Mouse (Mus musculus) CH12.LX (cell line): ENCODE measurements around the gene Map4k4. TPM values are rescaled to one million over a fixed set of nuclear protein-coding genes. Genes with fewer than 3 reads are reported as not detected.
A peak's percentile ranks its signal among the peaks of the same experiment; 100 is the strongest.

ENCODE experiments used
- DNase-seq: peaks from one replicate; pipeline ENCODE4 v3.0.0-alpha.2; 2013; ENCODE audit errors: extremely low read depth
- H3K27ac ChIP-seq: 2 replicates; pipeline ENCODE4 v1.5.1; 2012; ENCODE audit warnings: low read depth, mild to moderate bottlenecking, control low read depth, moderate library complexity; ENCODE audit not compliant: insufficient read depth
- H3K27me3 ChIP-seq: replicated peaks from 2 replicates; pipeline ENCODE3; 2012; ENCODE audit warnings: inconsistent platforms
- H3K36me3 ChIP-seq, 2 experiments: replicated peaks in 1 of 2; 2 replicates each; pipeline versions ENCODE3 to v1.6.1; 2012; ENCODE audit warnings: inconsistent platforms in 1 of 2, low read length in 1 of 2, mild to moderate bottlenecking in 1 of 2, mixed read lengths in 1 of 2, moderate library complexity in 1 of 2; ENCODE audit not compliant: control insufficient read depth in 1 of 2, insufficient read depth in 1 of 2
- H3K4me1 ChIP-seq, 2 experiments: 2 replicates each; pipeline ENCODE4 v1.6.1; 2012; ENCODE audit warnings: inconsistent platforms in 1 of 2, moderate library complexity in 1 of 2; ENCODE audit not compliant: insufficient read depth in 2 of 2, control insufficient read depth in 1 of 2
- H3K4me2 ChIP-seq: 2 replicates; pipeline ENCODE4 v1.6.1; 2012; ENCODE audit warnings: low read depth, mild to moderate bottlenecking, control low read depth; ENCODE audit not compliant: poor library complexity, insufficient read depth, severe bottlenecking
- H3K4me3 ChIP-seq, 3 experiments: fragments of 150-350 bp in 1 of 3; sonication (generic) in 1 of 3; replicated peaks in 1 of 3; 2 replicates each; pipeline versions ENCODE3 to v1.5.1; 2011 to 2012; ENCODE audit warnings: low read depth in 2 of 3, low read length in 2 of 3, mild to moderate bottlenecking in 2 of 3, moderate library complexity in 2 of 3, control low read depth in 1 of 3, improper control_type of control experiment in 1 of 3, inconsistent platforms in 1 of 3, mixed read lengths in 1 of 3; ENCODE audit not compliant: poor library complexity in 1 of 3
- H3K79me2 ChIP-seq: replicated peaks from 2 replicates; pipeline ENCODE4 v1.6.1; 2012; ENCODE audit warnings: mild to moderate bottlenecking, moderate library complexity; ENCODE audit not compliant: control insufficient read depth, poor library complexity, insufficient read depth, severe bottlenecking; ENCODE audit errors: extremely low read depth
- H3K9ac ChIP-seq: 2 replicates; pipeline ENCODE4 v1.6.1; 2012; ENCODE audit warnings: low read depth, mild to moderate bottlenecking, control low read depth, moderate library complexity; ENCODE audit not compliant: insufficient read depth
- H3K9me3 ChIP-seq: replicated peaks from 2 replicates; pipeline ENCODE3; 2012; ENCODE audit warnings: low read length, inconsistent platforms, mixed read lengths
- BHLHE40 ChIP-seq: IDR thresholded peaks from 2 replicates; pipeline ENCODE4 v1.6.1; 2011; ENCODE audit warnings: mild to moderate bottlenecking, low read depth, low read length, improper control_type of control experiment
- CHD1 ChIP-seq: IDR thresholded peaks from 2 replicates; pipeline ENCODE4 v1.6.1; 2012; ENCODE audit warnings: low read depth, low read length, improper control_type of control experiment, inconsistent platforms
- CHD2 ChIP-seq: IDR thresholded peaks from 2 replicates; pipeline ENCODE4 v1.6.1; 2011; ENCODE audit warnings: low read length, improper control_type of control experiment
- CTCF ChIP-seq, 2 experiments: IDR thresholded peaks in 1 of 2; conservative IDR thresholded peaks in 1 of 2; 2 replicates each; pipeline ENCODE4 v1.5.1; 2011 to 2012; ENCODE audit warnings: low read depth in 2 of 2, low read length in 2 of 2, improper control_type of control experiment in 1 of 2, inconsistent platforms in 1 of 2, mild to moderate bottlenecking in 1 of 2, moderate library complexity in 1 of 2
- E2F4 ChIP-seq: IDR thresholded peaks from 2 replicates; pipeline ENCODE4 v1.6.1; 2011; ENCODE audit warnings: low read depth, low read length, improper control_type of control experiment; ENCODE audit not compliant: insufficient replicate concordance
- ELF1 ChIP-seq: IDR thresholded peaks from 2 replicates; pipeline ENCODE4 v1.6.1; 2014; ENCODE audit warnings: low read depth, mild to moderate bottlenecking, inconsistent platforms, low read length, improper control_type of control experiment
- EP300 ChIP-seq: IDR thresholded peaks from 2 replicates; pipeline ENCODE4 v1.6.1; 2011; ENCODE audit warnings: low read length, improper control_type of control experiment
- ETS1 ChIP-seq: conservative IDR thresholded peaks from 2 replicates; pipeline ENCODE4 v1.6.1; 2012; ENCODE audit warnings: low read depth, mild to moderate bottlenecking, inconsistent platforms, low read length, improper control_type of control experiment, moderate library complexity
- GABPA ChIP-seq: IDR thresholded peaks from 2 replicates; pipeline ENCODE4 v1.6.1; 2012; ENCODE audit warnings: low read depth, low read length, improper control_type of control experiment, inconsistent platforms; ENCODE audit not compliant: insufficient replicate concordance
- HCFC1 ChIP-seq: IDR thresholded peaks from 2 replicates; pipeline ENCODE4 v1.6.1; 2012; ENCODE audit warnings: low read depth, mild to moderate bottlenecking, inconsistent platforms, low read length, improper control_type of control experiment
- IRF4 ChIP-seq: IDR thresholded peaks from 2 replicates; pipeline ENCODE4 v1.6.1; 2014; ENCODE audit warnings: low read depth, mild to moderate bottlenecking, inconsistent platforms, low read length, improper control_type of control experiment
- JUN ChIP-seq: IDR thresholded peaks from 2 replicates; pipeline ENCODE4 v1.6.1; 2011; ENCODE audit warnings: low read depth, mild to moderate bottlenecking, low read length, improper control_type of control experiment, moderate library complexity; ENCODE audit not compliant: insufficient read depth
- JUND ChIP-seq: conservative IDR thresholded peaks from 2 replicates; pipeline ENCODE4 v1.6.1; 2011; ENCODE audit warnings: low read depth, low read length, improper control_type of control experiment
- KAT2A ChIP-seq: IDR thresholded peaks from 2 replicates; pipeline ENCODE4 v1.6.1; 2012; ENCODE audit warnings: low read length, improper control_type of control experiment, inconsistent platforms; ENCODE audit not compliant: insufficient replicate concordance
- MAFK ChIP-seq: IDR thresholded peaks from 2 replicates; pipeline ENCODE4 v1.6.1; 2011; ENCODE audit warnings: low read length, improper control_type of control experiment; ENCODE audit not compliant: insufficient replicate concordance
- MAX ChIP-seq: IDR thresholded peaks from 2 replicates; pipeline ENCODE4 v1.6.1; 2011; ENCODE audit warnings: low read length, improper control_type of control experiment
- MAZ ChIP-seq: IDR thresholded peaks from 2 replicates; pipeline ENCODE4 v1.6.1; 2012; ENCODE audit warnings: low read depth, mild to moderate bottlenecking, inconsistent platforms, low read length, improper control_type of control experiment, moderate library complexity
- MEF2A ChIP-seq: IDR thresholded peaks from 2 replicates; pipeline ENCODE4 v1.6.1; 2014; ENCODE audit warnings: low read depth, mild to moderate bottlenecking, inconsistent platforms, low read length, improper control_type of control experiment, borderline replicate concordance
- MXI1 ChIP-seq: IDR thresholded peaks from 2 replicates; pipeline ENCODE4 v1.6.1; 2011; ENCODE audit warnings: mild to moderate bottlenecking, low read depth, low read length, improper control_type of control experiment
- MYC ChIP-seq: IDR thresholded peaks from 2 replicates; pipeline ENCODE4 v1.6.1; 2011; ENCODE audit warnings: low read depth, mild to moderate bottlenecking, improper control_type of control experiment, low read length
- NELFE ChIP-seq: IDR thresholded peaks from 2 replicates; pipeline ENCODE4 v1.6.1; 2011; ENCODE audit warnings: low read depth, low read length, improper control_type of control experiment
- NRF1 ChIP-seq: IDR thresholded peaks from 2 replicates; pipeline ENCODE4 v1.6.1; 2014; ENCODE audit warnings: low read depth, mild to moderate bottlenecking, inconsistent platforms, low read length, improper control_type of control experiment, moderate library complexity
- PAX5 ChIP-seq: IDR thresholded peaks from 2 replicates; pipeline ENCODE4 v1.6.1; 2012; ENCODE audit warnings: low read length, inconsistent platforms, mixed read lengths
- POLR2A ChIP-seq: IDR thresholded peaks from 2 replicates; pipeline ENCODE4 v1.6.1; 2011; ENCODE audit warnings: low read depth, mild to moderate bottlenecking, improper control_type of control experiment, low read length
- POLR2AphosphoS2 ChIP-seq: IDR thresholded peaks from 2 replicates; pipeline ENCODE4 v1.6.1; 2011; ENCODE audit warnings: low read depth, low read length, improper control_type of control experiment
- RAD21 ChIP-seq: IDR thresholded peaks from 2 replicates; pipeline ENCODE4 v1.6.1; 2011; ENCODE audit warnings: low read depth, mild to moderate bottlenecking, low read length, improper control_type of control experiment, moderate library complexity
- RCOR1 ChIP-seq: conservative IDR thresholded peaks from 2 replicates; pipeline ENCODE4 v1.6.1; 2012; ENCODE audit warnings: low read depth, mild to moderate bottlenecking, inconsistent platforms, low read length, improper control_type of control experiment
- SIN3A ChIP-seq: IDR thresholded peaks from 2 replicates; pipeline ENCODE4 v1.6.1; 2012; ENCODE audit warnings: low read length, improper control_type of control experiment, inconsistent platforms
- SMC3 ChIP-seq: IDR thresholded peaks from 2 replicates; pipeline ENCODE4 v1.6.1; 2011; ENCODE audit warnings: low read depth, low read length, improper control_type of control experiment
- TBP ChIP-seq: conservative IDR thresholded peaks from 2 replicates; pipeline ENCODE4 v1.6.1; 2011; ENCODE audit warnings: low read depth, low read length, improper control_type of control experiment
- TCF12 ChIP-seq: IDR thresholded peaks from 2 replicates; pipeline ENCODE4 v1.6.1; 2014; ENCODE audit warnings: low read depth, mild to moderate bottlenecking, inconsistent platforms, low read length, improper control_type of control experiment
- UBTF ChIP-seq: IDR thresholded peaks from 2 replicates; pipeline ENCODE4 v1.6.1; 2012; ENCODE audit warnings: low read depth, mild to moderate bottlenecking, inconsistent platforms, low read length, improper control_type of control experiment, moderate library complexity
- USF1 ChIP-seq: IDR thresholded peaks from 2 replicates; pipeline ENCODE4 v1.6.1; 2014; ENCODE audit warnings: low read depth, mild to moderate bottlenecking, inconsistent platforms, low read length, improper control_type of control experiment
- USF2 ChIP-seq: conservative IDR thresholded peaks from 2 replicates; pipeline ENCODE4 v1.6.1; 2011; ENCODE audit warnings: low read depth, low read length, improper control_type of control experiment
- ZC3H11A ChIP-seq: IDR thresholded peaks from 2 replicates; pipeline ENCODE4 v1.6.1; 2012; ENCODE audit warnings: low read depth, mild to moderate bottlenecking, inconsistent platforms, low read length, improper control_type of control experiment
- ZKSCAN1 ChIP-seq: IDR thresholded peaks from 2 replicates; pipeline ENCODE4 v1.6.1; 2012; ENCODE audit warnings: low read depth, inconsistent platforms, low read length, improper control_type of control experiment, borderline replicate concordance
- ZMIZ1 ChIP-seq: IDR thresholded peaks from 2 replicates; pipeline ENCODE4 v1.6.1; 2012; ENCODE audit warnings: low read depth, mild to moderate bottlenecking, inconsistent platforms, low read length, improper control_type of control experiment
- ZNF384 ChIP-seq: IDR thresholded peaks from 2 replicates; pipeline ENCODE4 v1.6.1; 2012; ENCODE audit warnings: low read depth, low read length, improper control_type of control experiment, inconsistent platforms
- dilution Hi-C: fragments of 300-500 bp; cut with MboI; formaldehyde crosslinking; loops from 2 replicates; pipeline ENCODE4 v1.14.3; 2020; ENCODE audit warnings: low sequenced_read_pairs; ENCODE audit not compliant: extremely low pct_unique_long_range_greater_than_20kb, extremely low pct_ligation_motif_present
- in situ Hi-C: fragments of 300-500 bp; cut with MboI; formaldehyde crosslinking; loops from 3 replicates; pipeline ENCODE4 v1.14.3; 2019; ENCODE audit warnings: low sequenced_read_pairs, low pct_ligation_motif_present, low pct_unique_long_range_greater_than_20kb, mixed read lengths
- polyA plus RNA-seq: library from polyadenylated mRNA; unstranded; fragments of >175 nt; gene quantifications from 2 replicates; pipeline ENCODE4 v1.2.1, GENCODE M21; 2012; ENCODE audit warnings: low read depth; ENCODE audit not compliant: insufficient read length
- total RNA-seq, 2 experiments: library from RNA; depleted of rRNA; stranded (reverse); fragments of 300-350 nt in 1 of 2; fragments of >200 nt in 1 of 2; gene quantifications; 2 replicates each; pipeline ENCODE4 v1.2.3; 2012 to 2014

Gene Map4k4
- total RNA-seq (2012; rRNA removed) (33.3 and 41.0 TPM in 2 replicates), total RNA-seq (2014; rRNA removed) (20.3 and 21.8 TPM in 2 replicates), polyA plus RNA-seq (46.3 and 47.0 TPM in 2 replicates)

- H3K9me3 ChIP-seq = peaks cover 4% of the 10 kb centered on the region
- peak within 1 kb of the TSS; percentile 67 to 84 (median 84) for H3K4me3 ChIP-seq
- peaks cover 10% of the 10 kb centered on the region for H3K79me2 ChIP-seq
- no peaks in the 10 kb centered on the region for H3K27me3 ChIP-seq
- in situ Hi-C loops = no loop called here
- dilution Hi-C loops = no loop called here
- no peak within 1 kb of the TSS for H3K27ac ChIP-seq
- peak within 1 kb of the TSS; percentile 70 for H3K4me2 ChIP-seq
- TF ChIP-seq ETS1 = no peak
- TF ChIP-seq USF2 = no peak
- no peak for TF ChIP-seq MYC
- no peak for TF ChIP-seq UBTF
- no peak for TF ChIP-seq HCFC1
- TF ChIP-seq TBP = no peak
- 0 out of 2 replicates have a peak, but pooled peaks have one; percentile 30 for TF ChIP-seq TCF12
- no peak for TF ChIP-seq KAT2A
- TF ChIP-seq RAD21 = no peak
- TF ChIP-seq SMC3 = no peak
- no peak for TF ChIP-seq ZKSCAN1
- no peak for TF ChIP-seq JUND
- no peak for TF ChIP-seq USF1
- no peak for TF ChIP-seq JUN
- TF ChIP-seq POLR2A = peak; percentile 61
- TF ChIP-seq RCOR1 = no peak
- no peak for TF ChIP-seq IRF4
- TF ChIP-seq CHD2 = no peak
- no peak for TF ChIP-seq MAFK
- TF ChIP-seq EP300 = no peak
- TF ChIP-seq ZMIZ1 = no peak
- TF ChIP-seq PAX5 = no peak
- TF ChIP-seq BHLHE40 = no peak
- peak; percentile 24; the same call in 1 of the 2 replicates for TF ChIP-seq NELFE
- TF ChIP-seq SIN3A = 0 out of 2 replicates have a peak, but pooled peaks have one; percentile 23
- TF ChIP-seq E2F4 = no peak
- TF ChIP-seq CHD1 = no peak
- no peak for TF ChIP-seq ZNF384
- peak; percentile 54; the same call in 1 of the 2 replicates for TF ChIP-seq ELF1
- TF ChIP-seq POLR2AphosphoS2 = no peak
- TF ChIP-seq MXI1 = no peak
- TF ChIP-seq MAZ = no peak
- no peak for TF ChIP-seq ZC3H11A
- no peak for TF ChIP-seq MEF2A
- TF ChIP-seq NRF1 = 0 out of 2 replicates have a peak, but pooled peaks have one; percentile 5
- no peak for TF ChIP-seq GABPA
- TF ChIP-seq MAX = no peak
- no peak for TF ChIP-seq CTCF (conservative IDR thresholded peaks at IDR 0.05 in 1 of 2, IDR thresholded peaks at IDR 0.05 in 1 of 2; ENCODE audit: low read depth in 2 of 2, low read length in 2 of 2)
- peaks cover 0 to 10% of the 10 kb centered on the region in 2 experiments for H3K36me3 ChIP-seq
- peak; percentile 50 for DNase-seq
- H3K9ac ChIP-seq = peak within 1 kb of the TSS; percentile 83
- H3K4me1 ChIP-seq = peaks cover 24 to 51% of the 10 kb centered on the region in 2 experiments
Measured at GRCm38 (mm10) chr1:39900181-39901005, at the start of gene Map4k4. TSS of gene Map4k4 (plus strand) at chr1:39900913.
